Mouse (Mus musculus): ENCODE data around the gene Jam2.

GRCm38 (mm10) chr16:84804866-84805265, 30.9 kb downstream of the Jam2 start:
- no peak for TF ChIP-seq CTCF (IDR thresholded peaks at IDR 0.05; ENCODE audit: extremely low read depth, insufficient read depth, insufficient read length, insufficient replicate concordance)
- TF ChIP-seq POLR2A (IDR thresholded peaks at IDR 0.05; ENCODE audit: low read depth, low read length), result no peak

All from spleen, adult 2 months (tissue).